Mouse (Mus musculus): Measurements from ENCODE around the gene Zan. TPM values are rescaled to one million over a fixed set of nuclear protein-coding genes. Genes with fewer than 3 reads are reported as not detected.
A peak's percentile ranks its signal among the peaks of the same experiment; 100 is the strongest.

Zan gene
- polyA plus RNA-seq, 1 experiment from 2014 or later: 0.96 TPM

GRCm38 (mm10) chr5:137472252-137472904 is 4.5 kb downstream of the Zan start:
- Histone ChIP-seq H3K4me3 (ENCODE audit: low read depth, low read length) (no peak overlapping the region), H3K36me3 (ENCODE audit: control insufficient read depth, insufficient read depth, low read length) (no peaks in the 10 kb centered on the region), H3K27ac (replicated peaks) (0 out of 2 replicates have a peak overlapping the region, but pooled peaks have one; percentile 18), H3K9ac (ENCODE audit: low read length) (no peak overlapping the region), H3K4me1 (replicated peaks; ENCODE audit: control insufficient read depth, insufficient read depth) (no peaks in the 10 kb centered on the region), H3K4me2 (replicated peaks; ENCODE audit: low read depth) (no peak overlapping the region), H3K27me3 (ENCODE audit: control insufficient read depth, insufficient read depth, low read length) (no peaks in the 10 kb centered on the region), H3K9me3 (ENCODE audit: control insufficient read depth, low read length) (no peaks in the 10 kb centered on the region)
- DNase-seq (ENCODE audit: low spot score): peak; percentile 46
- 48% methylated on average over 5 of the region's 5 CpGs for WGBS
- ATAC-seq (ENCODE audit: low FRiP score, low TSS enrichment): peak; percentile 70
- TF ChIP-seq CTCF (IDR thresholded peaks at IDR 0.05; ENCODE audit: low read depth) (no peak), EP300 (optimal IDR thresholded peaks at IDR 0.05) (no peak)

DNA sequence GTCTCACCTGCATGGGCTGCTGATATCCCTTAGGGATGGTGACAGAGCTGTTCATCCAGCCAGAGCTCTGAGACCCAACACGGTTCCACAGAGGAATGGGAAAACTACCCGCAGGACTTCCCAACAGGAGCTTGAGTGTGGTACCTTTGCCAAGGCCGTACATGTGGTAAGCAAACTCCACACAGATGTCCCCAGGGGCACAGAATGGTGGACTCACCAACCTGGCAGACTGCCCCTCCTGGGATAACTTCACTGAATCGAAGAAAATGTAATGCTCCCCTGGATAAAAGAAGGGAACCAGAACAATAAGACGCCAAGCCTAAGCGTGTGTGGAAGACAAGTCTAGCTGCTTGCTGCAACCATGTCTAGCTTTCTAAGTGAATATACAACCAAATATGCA is 9.9 kb downstream of the Zan start:
- no peaks in the 10 kb centered on the region for H3K9me3 ChIP-seq (ENCODE audit: control insufficient read depth, low read length)
- ATAC-seq (ENCODE audit: low FRiP score, low TSS enrichment): no peak
- no peak overlapping the region for H3K9ac ChIP-seq (ENCODE audit: low read length)
- no peaks in the 10 kb centered on the region for H3K27me3 ChIP-seq (ENCODE audit: control insufficient read depth, insufficient read depth, low read length)
- H3K27ac ChIP-seq (replicated peaks): no peak overlapping the region
- 92% methylated on average over 6 of the region's 6 CpGs for WGBS
- H3K36me3 ChIP-seq (ENCODE audit: control insufficient read depth, insufficient read depth, low read length): no peaks in the 10 kb centered on the region
- H3K4me1 ChIP-seq (replicated peaks; ENCODE audit: control insufficient read depth, insufficient read depth): no peaks in the 10 kb centered on the region
- TF ChIP-seq CTCF (IDR thresholded peaks at IDR 0.05; ENCODE audit: low read depth): no peak
- no peak for TF ChIP-seq EP300 (optimal IDR thresholded peaks at IDR 0.05)
- H3K4me3 ChIP-seq (ENCODE audit: low read depth, low read length): no peak overlapping the region
- no peak overlapping the region for H3K4me2 ChIP-seq (replicated peaks; ENCODE audit: low read depth)
- no peak for DNase-seq (ENCODE audit: low spot score)

- Histone ChIP-seq H3K27ac (replicated peaks) (no peak overlapping the region), H3K9me3 (ENCODE audit: control insufficient read depth, low read length) (no peaks in the 10 kb centered on the region), H3K9ac (ENCODE audit: low read length) (no peak overlapping the region), H3K27me3 (ENCODE audit: control insufficient read depth, insufficient read depth, low read length) (no peaks in the 10 kb centered on the region), H3K4me3 (ENCODE audit: low read depth, low read length) (no peak overlapping the region), H3K36me3 (ENCODE audit: control insufficient read depth, insufficient read depth, low read length) (no peaks in the 10 kb centered on the region), H3K4me1 (replicated peaks; ENCODE audit: control insufficient read depth, insufficient read depth) (no peaks in the 10 kb centered on the region), H3K4me2 (replicated peaks; ENCODE audit: low read depth) (no peak overlapping the region)
- no peak for DNase-seq (ENCODE audit: low spot score)
- TF ChIP-seq EP300 (optimal IDR thresholded peaks at IDR 0.05) (no peak), CTCF (IDR thresholded peaks at IDR 0.05; ENCODE audit: low read depth) (peak; percentile 69)
- ATAC-seq (ENCODE audit: low FRiP score, low TSS enrichment): no peak
- WGBS: 38% methylated on average over 3 of the region's 3 CpGs
Measured at GRCm38 (mm10) chr5:137465049-137465448, 11.8 kb downstream of the Zan start.

GRCm38 (mm10) chr5:137455866-137456591 is 20.8 kb downstream of the Zan start:
- Histone ChIP-seq H3K27ac (replicated peaks) (no peak overlapping the region), H3K4me1 (replicated peaks; ENCODE audit: control insufficient read depth, insufficient read depth) (no peaks in the 10 kb centered on the region), H3K9ac (ENCODE audit: low read length) (no peak overlapping the region), H3K4me2 (replicated peaks; ENCODE audit: low read depth) (no peak overlapping the region), H3K27me3 (ENCODE audit: control insufficient read depth, insufficient read depth, low read length) (no peaks in the 10 kb centered on the region), H3K9me3 (ENCODE audit: control insufficient read depth, low read length) (no peaks in the 10 kb centered on the region), H3K36me3 (ENCODE audit: control insufficient read depth, insufficient read depth, low read length) (no peaks in the 10 kb centered on the region), H3K4me3 (ENCODE audit: low read depth, low read length) (no peak overlapping the region)
- 40% methylated on average over 7 of the region's 7 CpGs for WGBS
- TF ChIP-seq EP300 (optimal IDR thresholded peaks at IDR 0.05) (no peak), CTCF (IDR thresholded peaks at IDR 0.05; ENCODE audit: low read depth) (peak; percentile 60)
- DNase-seq (ENCODE audit: low spot score): peak; percentile 79
- ATAC-seq (ENCODE audit: low FRiP score, low TSS enrichment): peak; percentile 95

DNA sequence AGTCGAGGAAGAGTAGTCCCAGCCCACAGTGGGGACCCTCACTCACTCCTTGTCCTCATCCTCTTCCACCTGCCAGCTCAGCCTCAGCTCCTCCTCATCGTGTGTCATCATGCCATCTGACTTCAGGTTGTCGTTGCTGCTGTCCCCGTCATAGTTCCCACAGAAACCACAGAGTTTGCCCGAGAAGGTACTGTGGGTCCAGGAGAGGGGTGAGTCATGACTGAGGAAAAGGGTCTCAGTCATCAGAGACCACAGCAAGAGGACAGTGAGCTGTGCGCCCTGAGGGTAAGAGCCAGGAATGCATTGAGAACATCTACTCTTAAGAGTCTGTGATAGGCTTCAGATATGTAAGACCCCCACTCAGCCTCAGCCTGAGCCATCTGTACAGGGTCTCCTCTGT is 21.7 kb downstream of the Zan start:
- Histone ChIP-seq H3K9ac (ENCODE audit: low read length) (no peak overlapping the region), H3K27ac (replicated peaks) (no peak overlapping the region), H3K4me3 (ENCODE audit: low read depth, low read length) (no peak overlapping the region), H3K4me1 (replicated peaks; ENCODE audit: control insufficient read depth, insufficient read depth) (no peaks in the 10 kb centered on the region), H3K9me3 (ENCODE audit: control insufficient read depth, low read length) (no peaks in the 10 kb centered on the region), H3K4me2 (replicated peaks; ENCODE audit: low read depth) (no peak overlapping the region), H3K27me3 (ENCODE audit: control insufficient read depth, insufficient read depth, low read length) (no peaks in the 10 kb centered on the region), H3K36me3 (ENCODE audit: control insufficient read depth, insufficient read depth, low read length) (no peaks in the 10 kb centered on the region)
- WGBS: 72% methylated on average over 6 of the region's 6 CpGs
- no peak for TF ChIP-seq EP300 (optimal IDR thresholded peaks at IDR 0.05)
- TF ChIP-seq CTCF (IDR thresholded peaks at IDR 0.05; ENCODE audit: low read depth): no peak
- ATAC-seq (ENCODE audit: low FRiP score, low TSS enrichment): no peak
- no peak for DNase-seq (ENCODE audit: low spot score)

GRCm38 (mm10) chr5:137445536-137445935 is 31.3 kb downstream of the Zan start:
- no peak overlapping the region for H3K9ac ChIP-seq (ENCODE audit: low read length)
- H3K4me2 ChIP-seq (replicated peaks; ENCODE audit: low read depth): no peak overlapping the region
- no peak for ATAC-seq (ENCODE audit: low FRiP score, low TSS enrichment)
- H3K27me3 ChIP-seq (ENCODE audit: control insufficient read depth, insufficient read depth, low read length): no peaks in the 10 kb centered on the region
- no peak for DNase-seq (ENCODE audit: low spot score)
- H3K36me3 ChIP-seq (ENCODE audit: control insufficient read depth, insufficient read depth, low read length): no peaks in the 10 kb centered on the region
- H3K27ac ChIP-seq (replicated peaks): no peak overlapping the region
- H3K4me1 ChIP-seq (replicated peaks; ENCODE audit: control insufficient read depth, insufficient read depth): no peaks in the 10 kb centered on the region
- no peaks in the 10 kb centered on the region for H3K9me3 ChIP-seq (ENCODE audit: control insufficient read depth, low read length)
- TF ChIP-seq EP300 (optimal IDR thresholded peaks at IDR 0.05) (no peak), CTCF (IDR thresholded peaks at IDR 0.05; ENCODE audit: low read depth) (no peak)
- no peak overlapping the region for H3K4me3 ChIP-seq (ENCODE audit: low read depth, low read length)

Measured in stomach, postnatal 0 days (tissue).